Mouse (Mus musculus): Measurements from ENCODE around the gene Scrn2. TPM values are rescaled to one million over a fixed set of nuclear protein-coding genes. Genes with fewer than 3 reads are reported as not detected.

Scrn2 gene
- total and polyA plus RNA-seq, 3 experiments, result 14.8 to 26.7 TPM; not detected in 1

GRCm38 (mm10) chr11:97045861-97046260, 16.1 kb downstream of the Scrn2 start (continued):
- no peak for TF ChIP-seq ETS1 (IDR thresholded peaks at IDR 0.05; ENCODE audit: low read depth, low read length)
- no peak for TF ChIP-seq GABPA (IDR thresholded peaks at IDR 0.05; ENCODE audit: low read depth, low read length)
- TF ChIP-seq ZC3H11A (IDR thresholded peaks at IDR 0.05; ENCODE audit: low read depth, low read length), result peak; percentile 18; the same call in 1 of the 2 replicates
- TF ChIP-seq GATA1 (IDR thresholded peaks at IDR 0.05; ENCODE audit: low read depth, low read length), result no peak

- Histone ChIP-seq H3K36me3 (ENCODE audit: control insufficient read depth in 1 of 2, insufficient read depth in 2 of 2, low read length in 2 of 2) (no peaks in the 10 kb centered on the region), H3K79me2 (ENCODE audit: control insufficient read depth, insufficient read depth, low read length, poor library complexity) (peaks cover 14% of the 10 kb centered on the region), H3K9ac (ENCODE audit: control insufficient read depth, low read depth, low read length, poor library complexity, severe bottlenecking) (no peak overlapping the region), H3K27me3 (ENCODE audit: control insufficient read depth in 1 of 2, insufficient read depth in 2 of 2, low read length in 2 of 2) (no peaks in the 10 kb centered on the region), H3K4me3 (ENCODE audit: control insufficient read depth in 1 of 2, insufficient read depth in 1 of 2, low read depth in 2 of 2, low read length in 2 of 2) (no peak overlapping the region), H3K27ac (ENCODE audit: control insufficient read depth, low read depth, low read length) (no peak overlapping the region), H3K9me3 (replicated peaks; ENCODE audit: insufficient read depth, low read length) (no peaks in the 10 kb centered on the region), H3K4me1 (ENCODE audit: control insufficient read depth in 1 of 2, insufficient read depth in 2 of 2, low read length in 2 of 2) (peaks cover 0 to 16% of the 10 kb centered on the region in 2 experiments; a peak in 2 of 4 replicates)
- no peak for DNase-seq (ENCODE audit: low read depth, low spot score)
- TF ChIP-seq E2F4 (IDR thresholded peaks at IDR 0.05; ENCODE audit: borderline replicate concordance, low read depth, low read length), result no peak
- TF ChIP-seq NELFE (IDR thresholded peaks at IDR 0.05; ENCODE audit: low read depth, low read length), result no peak
- TF ChIP-seq TBP (IDR thresholded peaks at IDR 0.05; ENCODE audit: low read depth, low read length), result no peak
- TF ChIP-seq MAZ (IDR thresholded peaks at IDR 0.05; ENCODE audit: low read depth, low read length), result no peak
- no peak for TF ChIP-seq POLR2A (IDR thresholded peaks at IDR 0.05; ENCODE audit: control insufficient read depth in 1 of 2, insufficient read depth in 1 of 2, low read depth in 1 of 2, low read length in 2 of 2, poor library complexity in 1 of 2)
- TF ChIP-seq UBTF (IDR thresholded peaks at IDR 0.05; ENCODE audit: borderline replicate concordance, insufficient read depth, low read depth, low read length), result no peak
- TF ChIP-seq POLR2AphosphoS2 (IDR thresholded peaks at IDR 0.05; ENCODE audit: low read length), result no peak
- TF ChIP-seq RAD21 (IDR thresholded peaks at IDR 0.05; ENCODE audit: low read depth, low read length), result no peak
- no peak for TF ChIP-seq MAX (IDR thresholded peaks at IDR 0.05; ENCODE audit: low read length)
Measured at GRCm38 (mm10) chr11:97048090-97048650, 18.4 kb downstream of the Scrn2 start.

DNA sequence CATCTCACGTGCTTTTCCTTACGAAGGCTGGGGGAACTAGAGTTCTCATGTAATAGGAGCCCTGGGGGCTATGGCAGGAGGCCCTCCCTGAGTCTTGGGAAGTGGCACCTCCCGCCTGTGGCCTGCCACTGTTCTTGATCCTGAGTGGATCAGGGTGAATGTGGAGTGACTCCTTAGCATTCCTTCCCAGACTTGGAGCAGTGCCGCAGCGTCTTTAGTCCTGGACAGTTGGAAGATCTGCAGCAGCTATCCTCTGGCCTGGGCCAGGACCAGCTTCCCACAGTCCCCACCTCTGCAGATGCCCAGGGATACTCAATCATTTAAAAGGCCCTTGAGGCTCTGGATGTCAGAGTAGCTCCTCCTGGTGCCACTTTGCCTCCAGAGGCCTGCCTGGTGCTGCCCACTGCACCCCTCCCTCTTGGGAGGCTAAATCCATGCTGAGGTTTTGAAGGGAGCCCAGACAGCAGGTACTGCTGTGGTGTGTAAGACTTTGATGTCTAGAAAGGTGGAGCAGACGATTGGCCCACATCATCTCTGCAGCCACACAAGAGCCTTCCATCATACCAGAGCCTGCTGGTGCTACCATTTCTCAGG, 19.9 kb downstream of the Scrn2 start:
- H3K79me2 ChIP-seq (ENCODE audit: control insufficient read depth, insufficient read depth, low read length, poor library complexity), result peaks cover 10% of the 10 kb centered on the region
- no peaks in the 10 kb centered on the region for H3K9me3 ChIP-seq (replicated peaks; ENCODE audit: insufficient read depth, low read length)
- H3K4me3 ChIP-seq (ENCODE audit: control insufficient read depth in 1 of 2, insufficient read depth in 1 of 2, low read depth in 2 of 2, low read length in 2 of 2), result no peak overlapping the region
- no peak overlapping the region for H3K9ac ChIP-seq (ENCODE audit: control insufficient read depth, low read depth, low read length, poor library complexity, severe bottlenecking)
- H3K27me3 ChIP-seq (ENCODE audit: control insufficient read depth in 1 of 2, insufficient read depth in 2 of 2, low read length in 2 of 2), result no peaks in the 10 kb centered on the region
- DNase-seq (ENCODE audit: low read depth, low spot score), result no peak
- H3K4me1 ChIP-seq (ENCODE audit: control insufficient read depth in 1 of 2, insufficient read depth in 2 of 2, low read length in 2 of 2), result peaks cover 0 to 16% of the 10 kb centered on the region in 2 experiments; a peak in 2 of 4 replicates
- no peak for TF ChIP-seq EP300 (IDR thresholded peaks at IDR 0.05; ENCODE audit: low read depth in 1 of 2, low read length in 2 of 2)
- TF ChIP-seq MYB (IDR thresholded peaks at IDR 0.05; ENCODE audit: low read depth, low read length), result no peak
- no peak for TF ChIP-seq ETS1 (IDR thresholded peaks at IDR 0.05; ENCODE audit: low read depth, low read length)
- peak; percentile 84 for TF ChIP-seq POLR2AphosphoS2 (IDR thresholded peaks at IDR 0.05; ENCODE audit: low read length)
- no peaks in the 10 kb centered on the region for H3K36me3 ChIP-seq (ENCODE audit: control insufficient read depth in 1 of 2, insufficient read depth in 2 of 2, low read length in 2 of 2)
- H3K27ac ChIP-seq (ENCODE audit: control insufficient read depth, low read depth, low read length), result no peak overlapping the region

All from MEL (cell line).